Mouse (Mus musculus) adrenal gland, adult 18-20 months (tissue): ENCODE measurements around the gene Cog6. TPM values are rescaled to one million over a fixed set of nuclear protein-coding genes. Genes with fewer than 3 reads are reported as not detected.

Experiments
- DNase-seq, 2 experiments: peaks; one replicate each; pipeline ENCODE4 v3.0.0; 2021 to 2022; ENCODE audit warnings: low spot score in 2 of 2
- total RNA-seq, 2 experiments: library from RNA; stranded (reverse); gene quantifications; 1 replicate in 1 of 2; 2 replicates in 1 of 2; pipeline ENCODE4 v1.2.3; 2021

The Cog6 gene
- total RNA-seq, 2 experiments from 2014 or later = 31.1 to 33.8 TPM

- DNase-seq = no peak
These were observed 50.0 kb downstream of the Cog6 start for GRCm38 (mm10) chr3:52967046-52967445.

- no peak for DNase-seq
These were observed 52.8 kb downstream of the Cog6 start for GRCm38 (mm10) chr3:52964206-52964605.

DNA sequence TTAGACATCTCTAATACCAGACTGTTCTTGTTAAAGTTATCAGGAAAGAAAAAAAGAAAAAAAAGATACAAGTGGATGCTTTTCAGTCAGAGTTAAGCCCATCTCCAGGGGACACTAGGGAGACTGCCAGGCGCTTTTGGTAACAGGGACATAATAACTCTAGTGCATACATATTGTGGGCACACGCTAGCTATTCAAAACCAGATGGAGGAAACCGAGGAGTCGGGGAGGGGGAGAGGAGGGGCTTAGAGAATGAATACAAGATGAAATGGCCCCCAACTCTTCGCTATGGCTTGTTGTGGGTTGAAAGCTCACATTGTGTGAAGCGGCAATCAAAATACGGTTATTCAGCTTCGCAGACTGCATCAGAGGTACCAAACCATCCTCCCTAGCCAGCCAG, 53.6 kb downstream of the Cog6 start:
- no peak for DNase-seq

- no peak for DNase-seq
These were observed 54.6 kb downstream of the Cog6 start for GRCm38 (mm10) chr3:52962391-52962790.

DNA sequence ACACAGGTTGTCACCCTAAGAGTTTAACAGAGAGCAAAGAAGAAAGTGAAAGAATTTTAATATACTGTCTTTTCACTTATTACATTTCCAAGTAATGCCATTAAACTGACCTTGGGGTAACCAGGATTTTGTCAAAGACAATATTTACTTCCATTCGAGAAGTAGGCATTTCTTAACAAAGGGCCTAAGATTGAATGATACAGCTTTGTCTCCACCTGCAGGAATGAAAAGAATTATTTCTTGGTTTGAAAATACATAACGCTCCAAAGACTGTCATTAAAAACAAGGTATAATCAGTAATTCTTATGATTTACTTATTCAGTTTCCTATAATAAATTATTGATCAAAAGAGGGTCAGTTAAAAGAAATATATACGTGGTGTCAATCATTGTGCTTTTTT, 55.4 kb downstream of the Cog6 start:
- DNase-seq = no peak

GRCm38 (mm10) chr3:52960951-52961350, 56.1 kb downstream of the Cog6 start:
- DNase-seq = no peak

DNA sequence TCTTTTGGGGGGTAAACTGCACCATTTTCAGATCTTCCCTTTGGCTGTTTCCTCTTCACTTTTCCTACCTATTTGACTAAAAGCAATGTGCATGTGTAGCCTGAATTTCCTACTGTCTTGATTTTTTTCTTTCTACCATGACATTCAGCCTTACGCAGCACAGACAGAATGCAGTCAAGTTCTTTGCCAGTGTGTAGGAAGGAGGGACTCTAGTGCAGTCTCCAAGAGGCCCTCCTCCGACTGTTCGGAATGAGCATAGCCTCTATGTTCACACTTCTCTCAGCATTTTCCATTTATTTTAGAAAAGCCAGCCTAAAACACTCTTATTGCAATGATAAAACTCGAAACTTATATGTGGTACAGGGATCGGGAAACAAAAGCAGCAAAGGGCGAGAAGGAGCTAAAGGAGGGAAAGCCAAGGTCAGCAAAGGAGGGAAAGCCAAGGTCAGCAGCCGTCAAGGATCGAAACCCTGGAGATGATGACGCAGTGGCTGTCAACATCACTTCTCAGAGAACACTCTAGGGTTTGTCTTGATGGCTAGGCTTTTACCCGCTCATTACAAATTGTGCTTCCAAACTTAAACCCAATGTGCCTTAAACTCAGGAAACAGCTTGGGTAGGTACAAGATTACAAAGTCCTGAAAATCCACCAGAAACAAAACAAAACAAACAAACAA, 58.5 kb downstream of the Cog6 start:
- no peak for DNase-seq

DNA sequence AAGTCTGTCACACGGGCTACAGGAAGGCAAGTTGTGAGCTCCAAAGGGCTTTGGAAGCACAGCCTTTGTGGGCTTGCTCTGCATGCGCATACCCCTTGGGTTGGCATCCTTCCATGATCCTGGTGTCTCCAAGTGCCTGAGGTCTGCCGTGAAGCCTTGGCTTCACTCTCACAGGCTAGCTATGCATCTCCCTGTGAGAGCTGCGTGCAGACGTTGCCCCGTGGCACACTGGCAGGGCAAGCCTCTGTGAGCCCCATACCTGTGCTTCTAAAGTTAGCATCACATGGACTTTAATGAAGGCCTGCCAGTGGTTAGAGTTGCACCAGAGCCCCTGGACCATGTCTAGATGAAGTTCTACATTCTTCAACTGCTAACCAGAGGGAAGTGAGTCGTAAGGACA, 59.2 kb downstream of the Cog6 start:
- DNase-seq = no peak

GRCm38 (mm10) chr3:52956236-52956635, 60.8 kb downstream of the Cog6 start:
- DNase-seq = no peak

DNA sequence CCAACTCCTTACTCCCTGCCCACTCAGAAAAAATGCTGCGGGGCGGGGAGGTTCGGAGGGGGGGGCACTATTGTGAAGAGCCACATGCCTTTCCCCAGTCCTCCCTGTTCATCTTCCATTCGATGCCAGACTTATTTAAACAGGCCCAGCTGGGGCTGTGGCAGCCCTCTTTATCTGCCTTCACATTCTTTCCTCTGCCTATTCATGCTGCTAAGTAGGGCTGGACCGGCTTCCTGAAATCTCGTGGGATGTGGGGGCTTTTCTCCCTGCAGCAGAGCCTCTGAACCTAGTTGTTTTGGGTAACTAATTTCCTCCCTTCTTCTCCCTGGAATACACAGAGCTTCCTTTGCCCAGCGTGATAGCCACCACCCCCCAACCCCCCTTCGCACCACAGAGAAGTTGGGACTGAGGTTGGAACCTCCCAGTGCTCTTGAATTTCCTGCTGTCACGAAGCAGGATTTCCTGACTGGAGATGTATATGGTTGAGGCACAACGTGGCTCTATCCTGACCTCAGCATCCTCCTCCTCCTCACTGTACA, 61.5 kb downstream of the Cog6 start:
- DNase-seq = no peak

DNA sequence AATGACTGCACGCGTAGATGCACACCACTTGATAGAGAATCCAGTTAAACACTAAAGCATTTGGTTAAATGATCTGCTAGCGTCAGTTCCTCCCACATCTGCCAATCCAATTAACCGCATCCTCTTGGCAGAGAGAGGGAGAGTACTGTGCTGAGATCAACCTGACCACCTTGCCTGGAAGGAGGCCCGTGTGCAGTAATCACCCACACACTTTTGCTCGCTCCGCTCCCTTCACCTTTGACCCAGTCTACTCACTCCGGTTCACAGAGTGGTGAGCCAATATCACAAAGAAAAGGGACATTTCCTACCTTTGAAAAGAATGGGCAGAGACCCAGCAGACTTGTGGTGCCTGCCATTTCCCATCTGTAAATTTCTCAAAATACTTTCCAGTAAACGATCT, 62.4 kb downstream of the Cog6 start:
- DNase-seq = no peak

- no peak for DNase-seq
These were observed 63.2 kb downstream of the Cog6 start for GRCm38 (mm10) chr3:52953831-52954230.

- no peak for DNase-seq
These were observed 68.2 kb downstream of the Cog6 start for GRCm38 (mm10) chr3:52948824-52949223.

- DNase-seq = no peak
These were observed 69.6 kb downstream of the Cog6 start for GRCm38 (mm10) chr3:52947444-52947843.

GRCm38 (mm10) chr3:52940832-52941468, 76.1 kb downstream of the Cog6 start:
- peak in 1 of 2 experiments; percentile 40 for DNase-seq

GRCm38 (mm10) chr3:52938398-52938797, 78.6 kb downstream of the Cog6 start:
- no peak for DNase-seq

GRCm38 (mm10) chr3:52937739-52938306, 79.2 kb downstream of the Cog6 start:
- DNase-seq = no peak

DNA sequence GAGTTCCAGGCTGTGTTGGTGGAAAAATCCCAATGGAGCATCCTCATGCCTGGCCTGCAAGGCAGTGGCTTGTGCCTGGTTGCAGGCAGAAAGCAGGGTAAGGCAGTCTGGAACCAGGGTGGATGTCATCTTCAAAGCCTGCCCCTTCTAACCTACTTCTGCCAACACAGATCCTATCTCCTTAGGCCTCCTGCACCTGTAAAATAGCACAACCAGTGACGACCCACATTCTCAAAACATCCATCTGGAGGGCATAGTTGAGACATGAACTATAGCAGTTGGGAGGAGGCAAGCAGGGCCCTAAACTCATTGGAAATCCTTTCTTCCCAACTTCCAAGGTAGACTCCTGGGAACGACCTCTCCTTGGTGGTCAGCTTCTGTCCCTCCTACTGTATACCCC, 85.1 kb downstream of the Cog6 start:
- no peak for DNase-seq
